20 mouse cellular contexts compared by ENCODE assay signal in the genomic region with DNA sequence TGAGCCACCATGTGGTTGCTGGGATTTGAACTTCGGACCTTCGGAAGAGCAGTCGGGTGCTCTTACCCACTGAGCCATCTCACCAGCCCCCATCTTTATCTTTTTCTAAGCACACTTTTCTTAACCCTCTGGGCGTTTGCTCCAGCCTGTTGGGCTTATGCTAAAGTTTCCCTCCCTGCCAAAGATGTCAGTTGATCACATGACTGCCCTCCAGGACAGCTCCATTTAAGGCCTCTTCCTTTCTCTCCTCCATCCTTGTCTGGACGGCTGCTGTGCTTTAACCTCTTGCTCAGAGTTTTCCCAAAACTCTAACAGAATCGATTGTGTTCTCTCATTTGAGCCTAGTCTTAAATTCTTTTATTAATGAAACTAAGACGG.
"Had no signal": no experiment of that assay in that cellular context is flagged by ENCODE, and none has a peak within 500 bp of the region (broad histone marks: within the 10 kb centered on the region; RNA-seq: fewer than 3 reads in every experiment).

No protein-coding gene starts in this region.

- H3K27ac ChIP-seq: kidney, embryonic 15.5 days; limb, embryonic 12.5 days; limb, embryonic 15.5 days; liver, embryonic 14.5 days; macrophage; midbrain, embryonic 12.5 days; stomach, embryonic 15.5 days had no signal

- ATAC-seq: liver, postnatal 0 days; midbrain, embryonic 16.5 days had no signal

- H3K4me3 ChIP-seq: kidney, embryonic 15.5 days; limb, embryonic 12.5 days; limb, embryonic 15.5 days; midbrain, embryonic 12.5 days; stomach, embryonic 15.5 days had no signal

- H3K9me3 ChIP-seq: kidney, embryonic 15.5 days; limb, embryonic 12.5 days; limb, embryonic 15.5 days; midbrain, embryonic 12.5 days; stomach, embryonic 15.5 days had no signal

- DNase-seq: kidney, adult 2 months; kidney, postnatal 14 days; kidney, postnatal 4 days; left cerebral cortex, postnatal 4 days; liver, postnatal 0 days; right cerebral cortex, adult 18-20 months; right cerebral cortex, postnatal 14 days; spleen, adult 18-20 months; thymus, adult 18-20 months; thymus, postnatal 36 days had no signal

- H3K9ac ChIP-seq: kidney, embryonic 15.5 days; limb, embryonic 12.5 days; limb, embryonic 15.5 days; liver, embryonic 14.5 days; liver, postnatal 0 days; lung, embryonic 14.5 days; midbrain, embryonic 12.5 days; stomach, embryonic 15.5 days had no signal

- H3K36me3 ChIP-seq: kidney, embryonic 15.5 days; limb, embryonic 12.5 days; limb, embryonic 15.5 days; midbrain, embryonic 12.5 days; stomach, embryonic 15.5 days had no signal

- H3K4me2 ChIP-seq: kidney, embryonic 15.5 days; limb, embryonic 12.5 days; limb, embryonic 15.5 days; liver, embryonic 11.5 days; lung, embryonic 14.5 days; midbrain, embryonic 12.5 days; stomach, embryonic 15.5 days had no signal
